Mouse (Mus musculus): ENCODE results near the gene Tnks1bp1. TPM values are rescaled to one million over a fixed set of nuclear protein-coding genes. Genes with fewer than 3 reads are reported as not detected.

The Tnks1bp1 gene
- polyA plus RNA-seq (2014; fragmentation: Nextera tagmentation; extraction: Ambion mirVana), result 6.8 and 10.6 TPM in 2 replicates

DNA sequence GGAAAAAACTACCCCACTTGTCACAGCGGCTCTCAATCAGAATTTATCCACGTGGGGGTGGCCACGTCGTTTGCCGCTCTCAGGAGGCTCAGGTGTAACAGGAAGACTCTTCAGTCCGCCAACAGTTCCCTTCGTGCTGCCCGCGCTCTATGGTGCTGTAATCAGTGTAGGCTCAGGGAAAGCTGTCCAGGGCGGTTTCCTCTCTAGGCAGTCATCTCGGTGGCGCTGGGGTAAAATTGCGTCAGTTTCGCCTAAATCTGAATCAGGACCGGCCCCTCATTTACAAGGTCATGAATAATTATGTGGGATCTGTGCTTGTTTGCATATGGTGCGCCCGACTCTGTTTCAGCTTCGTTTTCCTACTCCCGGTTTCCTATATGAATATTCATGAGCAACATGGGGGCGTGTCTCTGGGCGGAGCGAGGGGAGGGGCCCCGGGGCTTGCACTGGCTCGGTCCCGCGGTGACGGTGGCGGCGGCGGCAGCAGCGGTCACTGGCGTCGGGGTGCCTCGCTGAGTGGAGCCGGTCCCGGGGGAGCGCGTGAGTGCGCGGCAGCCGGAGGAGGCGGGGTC, at the start of gene Tnks1bp1:
Gene Tnks1bp1, plus strand, starts transcription at position 427 of the 572 bp plus-strand sequence.
- peak; percentile 87 for ATAC-seq (ENCODE audit: low read depth)
- 1% methylated on average over 42 of the region's 42 CpGs for WGBS
- H3K9me3 ChIP-seq (ENCODE audit: control insufficient read depth, low read length), result no peaks in the 10 kb centered on the region
- peak within 1 kb of the TSS; percentile 68 for H3K9ac ChIP-seq (replicated peaks; ENCODE audit: low read depth, low read length)
- H3K27me3 ChIP-seq (ENCODE audit: control insufficient read depth, insufficient read depth, low read length), result no peaks in the 10 kb centered on the region
- peaks cover 31% of the 10 kb centered on the region for H3K4me1 ChIP-seq (ENCODE audit: control insufficient read depth, insufficient read depth, low read length)
- H3K27ac ChIP-seq (ENCODE audit: low read depth, low read length), result peak within 1 kb of the TSS; percentile 87
- H3K36me3 ChIP-seq (ENCODE audit: control insufficient read depth, insufficient read depth, low read length), result peaks cover 43% of the 10 kb centered on the region
- H3K4me2 ChIP-seq (ENCODE audit: low read depth, low read length), result peak within 1 kb of the TSS; percentile 73
- peak within 1 kb of the TSS; percentile 55 for H3K4me3 ChIP-seq (ENCODE audit: low read depth, low read length)

DNA sequence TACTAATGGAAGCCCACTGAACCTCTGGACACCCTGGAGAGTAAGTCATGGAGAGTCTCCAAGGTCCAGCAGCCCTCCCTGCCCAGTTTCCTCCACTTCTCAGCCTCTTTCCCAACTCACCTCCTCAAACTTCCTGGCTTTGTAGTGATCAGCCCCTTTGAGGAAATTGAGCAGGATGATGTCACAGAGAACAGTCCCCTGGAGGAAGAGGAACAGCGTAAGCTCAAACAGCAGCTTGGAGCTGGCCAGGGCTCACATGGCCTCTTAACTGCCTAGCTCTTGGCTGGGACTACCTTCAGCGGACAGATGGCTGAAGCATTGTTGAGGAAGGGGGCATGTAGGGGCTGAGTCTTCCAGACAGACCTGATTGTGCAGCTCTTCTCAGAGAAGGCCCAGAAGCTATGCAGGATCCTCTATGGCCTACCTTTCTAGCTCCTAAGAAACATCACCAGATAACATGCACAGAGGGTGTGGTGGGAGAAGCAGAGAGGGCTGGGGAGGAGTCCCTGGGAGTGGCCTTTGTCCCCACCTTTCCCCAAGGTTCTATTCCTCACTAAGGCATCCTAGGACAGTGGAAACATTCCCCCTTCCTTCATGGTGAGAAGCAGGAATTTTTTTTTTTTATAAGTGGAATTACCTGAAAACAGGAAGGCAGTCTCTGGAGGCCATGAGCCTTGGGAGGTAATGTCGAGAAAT, 48.2 kb upstream of the Tnks1bp1 start:
- no peak overlapping the region for H3K27ac ChIP-seq (ENCODE audit: low read depth, low read length)
- no peaks in the 10 kb centered on the region for H3K27me3 ChIP-seq (ENCODE audit: control insufficient read depth, insufficient read depth, low read length)
- no peak for ATAC-seq (ENCODE audit: low read depth)
- H3K4me3 ChIP-seq (ENCODE audit: low read depth, low read length), result no peak overlapping the region
- no peaks in the 10 kb centered on the region for H3K4me1 ChIP-seq (ENCODE audit: control insufficient read depth, insufficient read depth, low read length)
- H3K9ac ChIP-seq (replicated peaks; ENCODE audit: low read depth, low read length), result no peak overlapping the region
- WGBS, result 89% methylated on average over 3 of the region's 3 CpGs
- H3K4me2 ChIP-seq (ENCODE audit: low read depth, low read length), result no peak overlapping the region
- H3K36me3 ChIP-seq (ENCODE audit: control insufficient read depth, insufficient read depth, low read length), result no peaks in the 10 kb centered on the region
- H3K9me3 ChIP-seq (ENCODE audit: control insufficient read depth, low read length), result no peaks in the 10 kb centered on the region

DNA sequence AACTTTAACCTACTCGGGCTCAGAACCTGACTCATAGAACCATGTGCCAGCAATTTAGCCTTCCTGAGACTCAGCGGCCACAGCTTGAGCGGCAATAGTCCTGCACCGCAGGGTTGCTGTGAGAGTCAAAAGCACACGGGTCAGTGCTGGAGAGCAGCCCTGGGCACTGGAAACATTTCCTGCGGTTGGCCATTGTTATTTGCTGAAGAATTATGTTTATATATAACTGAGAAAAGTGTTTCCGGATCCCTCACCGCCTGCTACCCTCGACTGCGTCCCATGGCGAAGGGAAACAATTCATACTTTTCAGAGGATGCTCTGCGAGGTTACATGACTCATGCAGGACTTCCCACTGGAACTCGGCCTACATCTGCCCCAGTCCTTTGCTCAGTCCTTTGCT, 46.3 kb upstream of the Tnks1bp1 start:
- ATAC-seq (ENCODE audit: low read depth), result no peak
- Histone ChIP-seq H3K27ac (ENCODE audit: low read depth, low read length) (no peak overlapping the region), H3K4me3 (ENCODE audit: low read depth, low read length) (no peak overlapping the region), H3K27me3 (ENCODE audit: control insufficient read depth, insufficient read depth, low read length) (no peaks in the 10 kb centered on the region), H3K4me1 (ENCODE audit: control insufficient read depth, insufficient read depth, low read length) (no peaks in the 10 kb centered on the region), H3K9me3 (ENCODE audit: control insufficient read depth, low read length) (no peaks in the 10 kb centered on the region), H3K9ac (replicated peaks; ENCODE audit: low read depth, low read length) (no peak overlapping the region), H3K4me2 (ENCODE audit: low read depth, low read length) (no peak overlapping the region), H3K36me3 (ENCODE audit: control insufficient read depth, insufficient read depth, low read length) (no peaks in the 10 kb centered on the region)
- whole genome bisulfite sequencing, result 72% methylated on average over 13 of the region's 13 CpGs

DNA sequence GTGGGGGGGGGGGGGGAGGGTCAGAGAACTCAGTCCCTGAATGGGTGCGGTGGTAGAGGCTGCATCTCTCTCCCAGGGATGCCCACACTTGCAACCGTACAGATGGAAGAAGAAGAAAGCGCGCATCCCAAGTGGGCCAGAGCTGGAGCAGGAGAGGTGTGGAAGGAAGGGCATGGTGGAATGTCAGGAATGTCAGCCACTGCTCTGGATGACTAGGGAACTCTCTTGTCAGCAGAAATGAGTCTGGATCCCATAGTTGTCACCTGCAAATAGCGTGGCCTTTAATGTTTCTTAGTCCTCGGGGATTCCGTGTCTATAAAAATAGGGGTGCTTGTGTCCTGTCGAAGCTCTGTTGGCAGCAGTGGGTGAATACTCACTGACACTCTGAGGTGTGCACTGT, 45.2 kb upstream of the Tnks1bp1 start:
- no peak overlapping the region for H3K4me2 ChIP-seq (ENCODE audit: low read depth, low read length)
- 85% methylated on average over 8 of the region's 8 CpGs for WGBS

DNA sequence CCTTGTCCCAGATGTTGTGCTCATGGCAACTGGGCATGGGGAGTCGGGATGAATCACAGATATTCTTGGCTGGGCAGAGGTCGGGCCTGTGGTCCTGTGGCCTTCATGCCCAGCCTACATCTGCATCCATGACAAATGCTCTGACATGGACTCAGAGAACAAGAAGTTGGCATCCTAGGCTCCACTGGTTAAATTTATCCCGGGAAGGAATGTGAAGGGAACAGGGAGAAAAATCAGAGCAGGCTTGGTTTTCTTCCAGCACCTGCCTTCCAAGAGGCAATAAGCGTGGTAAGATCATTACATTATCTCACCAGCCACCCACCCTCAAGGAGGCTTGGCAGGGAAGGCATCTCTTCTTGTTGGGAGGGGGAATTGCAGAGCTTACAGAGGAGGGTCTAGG, 43.5 kb upstream of the Tnks1bp1 start:
- no peaks in the 10 kb centered on the region for H3K9me3 ChIP-seq (ENCODE audit: control insufficient read depth, low read length)
- no peak overlapping the region for H3K9ac ChIP-seq (replicated peaks; ENCODE audit: low read depth, low read length)
- WGBS, result 83% methylated on average over 4 of the region's 4 CpGs
- H3K36me3 ChIP-seq (ENCODE audit: control insufficient read depth, insufficient read depth, low read length), result no peaks in the 10 kb centered on the region
- no peak overlapping the region for H3K4me3 ChIP-seq (ENCODE audit: low read depth, low read length)
- no peak overlapping the region for H3K4me2 ChIP-seq (ENCODE audit: low read depth, low read length)
- ATAC-seq (ENCODE audit: low read depth), result no peak
- no peak overlapping the region for H3K27ac ChIP-seq (ENCODE audit: low read depth, low read length)
- no peaks in the 10 kb centered on the region for H3K27me3 ChIP-seq (ENCODE audit: control insufficient read depth, insufficient read depth, low read length)
- H3K4me1 ChIP-seq (ENCODE audit: control insufficient read depth, insufficient read depth, low read length), result no peaks in the 10 kb centered on the region

More for the DNA sequence above, 45.2 kb upstream of the Tnks1bp1 start:
- H3K4me1 ChIP-seq (ENCODE audit: control insufficient read depth, insufficient read depth, low read length), result no peaks in the 10 kb centered on the region
- H3K27me3 ChIP-seq (ENCODE audit: control insufficient read depth, insufficient read depth, low read length), result no peaks in the 10 kb centered on the region
- no peak overlapping the region for H3K9ac ChIP-seq (replicated peaks; ENCODE audit: low read depth, low read length)
- no peak for ATAC-seq (ENCODE audit: low read depth)
- H3K36me3 ChIP-seq (ENCODE audit: control insufficient read depth, insufficient read depth, low read length), result no peaks in the 10 kb centered on the region
- no peaks in the 10 kb centered on the region for H3K9me3 ChIP-seq (ENCODE audit: control insufficient read depth, low read length)
- no peak overlapping the region for H3K27ac ChIP-seq (ENCODE audit: low read depth, low read length)
- H3K4me3 ChIP-seq (ENCODE audit: low read depth, low read length), result no peak overlapping the region

- no peak for ATAC-seq (ENCODE audit: low read depth)
- no peak overlapping the region for H3K27ac ChIP-seq (ENCODE audit: low read depth, low read length)
- H3K4me2 ChIP-seq (ENCODE audit: low read depth, low read length), result no peak overlapping the region
- H3K27me3 ChIP-seq (ENCODE audit: control insufficient read depth, insufficient read depth, low read length), result no peaks in the 10 kb centered on the region
- H3K4me3 ChIP-seq (ENCODE audit: low read depth, low read length), result no peak overlapping the region
- no peaks in the 10 kb centered on the region for H3K36me3 ChIP-seq (ENCODE audit: control insufficient read depth, insufficient read depth, low read length)
- WGBS, result 86% methylated on average over 7 of the region's 7 CpGs
- H3K9ac ChIP-seq (replicated peaks; ENCODE audit: low read depth, low read length), result no peak overlapping the region
- H3K9me3 ChIP-seq (ENCODE audit: control insufficient read depth, low read length), result no peaks in the 10 kb centered on the region
- H3K4me1 ChIP-seq (ENCODE audit: control insufficient read depth, insufficient read depth, low read length), result no peaks in the 10 kb centered on the region
Observed at GRCm38 (mm10) chr2:85006600-85006999, 41.2 kb upstream of the Tnks1bp1 start.

GRCm38 (mm10) chr2:85007729-85008128, 40.1 kb upstream of the Tnks1bp1 start:
- peak; percentile 42; the same call in 1 of the 2 replicates for ATAC-seq (ENCODE audit: low read depth)
- H3K27me3 ChIP-seq (ENCODE audit: control insufficient read depth, insufficient read depth, low read length), result no peaks in the 10 kb centered on the region
- no peak overlapping the region for H3K27ac ChIP-seq (ENCODE audit: low read depth, low read length)
- no peak overlapping the region for H3K4me3 ChIP-seq (ENCODE audit: low read depth, low read length)
- H3K4me1 ChIP-seq (ENCODE audit: control insufficient read depth, insufficient read depth, low read length), result no peaks in the 10 kb centered on the region
- 20% methylated on average over 4 of the region's 4 CpGs for WGBS
- H3K4me2 ChIP-seq (ENCODE audit: low read depth, low read length), result no peak overlapping the region
- H3K9ac ChIP-seq (replicated peaks; ENCODE audit: low read depth, low read length), result no peak overlapping the region
- H3K9me3 ChIP-seq (ENCODE audit: control insufficient read depth, low read length), result no peaks in the 10 kb centered on the region
- H3K36me3 ChIP-seq (ENCODE audit: control insufficient read depth, insufficient read depth, low read length), result no peaks in the 10 kb centered on the region

GRCm38 (mm10) chr2:85009212-85009611, 38.6 kb upstream of the Tnks1bp1 start:
- 81% methylated on average over 2 of the region's 2 CpGs for WGBS
- no peaks in the 10 kb centered on the region for H3K9me3 ChIP-seq (ENCODE audit: control insufficient read depth, low read length)
- no peaks in the 10 kb centered on the region for H3K36me3 ChIP-seq (ENCODE audit: control insufficient read depth, insufficient read depth, low read length)
- no peaks in the 10 kb centered on the region for H3K27me3 ChIP-seq (ENCODE audit: control insufficient read depth, insufficient read depth, low read length)
- no peak overlapping the region for H3K27ac ChIP-seq (ENCODE audit: low read depth, low read length)
- ATAC-seq (ENCODE audit: low read depth), result no peak
- H3K4me2 ChIP-seq (ENCODE audit: low read depth, low read length), result no peak overlapping the region
- H3K4me1 ChIP-seq (ENCODE audit: control insufficient read depth, insufficient read depth, low read length), result no peaks in the 10 kb centered on the region
- H3K4me3 ChIP-seq (ENCODE audit: low read depth, low read length), result no peak overlapping the region
- no peak overlapping the region for H3K9ac ChIP-seq (replicated peaks; ENCODE audit: low read depth, low read length)

GRCm38 (mm10) chr2:85011906-85012604, 35.8 kb upstream of the Tnks1bp1 start:
- Histone ChIP-seq H3K36me3 (ENCODE audit: control insufficient read depth, insufficient read depth, low read length) (no peaks in the 10 kb centered on the region), H3K4me2 (ENCODE audit: low read depth, low read length) (no peak overlapping the region), H3K27ac (ENCODE audit: low read depth, low read length) (no peak overlapping the region), H3K4me3 (ENCODE audit: low read depth, low read length) (no peak overlapping the region), H3K4me1 (ENCODE audit: control insufficient read depth, insufficient read depth, low read length) (no peaks in the 10 kb centered on the region), H3K9ac (replicated peaks; ENCODE audit: low read depth, low read length) (no peak overlapping the region), H3K9me3 (ENCODE audit: control insufficient read depth, low read length) (no peaks in the 10 kb centered on the region), H3K27me3 (ENCODE audit: control insufficient read depth, insufficient read depth, low read length) (no peaks in the 10 kb centered on the region)
- no peak for ATAC-seq (ENCODE audit: low read depth)
- WGBS, result 76% methylated on average over 9 of the region's 9 CpGs

All from neural tube, embryonic 14.5 days (tissue).